In genomic region chr16:38700392-38701162, GRCm38 (mm10) we compare ENCODE assay signal across 12 mouse cellular contexts. TPM values are rescaled to one million over a fixed set of nuclear protein-coding genes. Genes with fewer than 3 reads are reported as not detected.
A peak's percentile ranks its signal among the peaks of the same experiment; 100 is the strongest.
DNase-seq lines count a peak whose midpoint lies in the region; ATAC-seq and TF ChIP-seq lines count a peak whose summit lies in the region.
"Had no signal": no experiment of that assay in that cellular context is flagged by ENCODE, and none has a peak within 500 bp of the region (broad histone marks: within the 10 kb centered on the region; RNA-seq: fewer than 3 reads in every experiment).

No protein-coding gene starts in this region.

- peak; percentile 14 to 58 for DNase-seq in lung, adult 18-20 months
- no peak for DNase-seq in lung, postnatal 4 days
- no peak for DNase-seq in frontal cortex, adult 2 months (ENCODE audit: extremely low spot score in 1 of 2, low spot score in 1 of 2)
- no peak for DNase-seq in adipocyte (ENCODE audit: low spot score)
- DNase-seq: cerebellum, adult 8-10 months; kidney, adult 9 months; thymus, postnatal 4 days had no signal

- H3K27ac ChIP-seq in heart, embryonic 11.5 days (ENCODE audit: low read depth, low read length), result 0 out of 2 replicates have a peak overlapping the region, but pooled peaks have one; percentile 11
- peak overlapping the region; percentile 38 for H3K27ac ChIP-seq in heart, embryonic 16.5 days (ENCODE audit: low read length)
- H3K27ac ChIP-seq: hindbrain, embryonic 15.5 days; liver, embryonic 14.5 days had no signal

- no peak overlapping the region for H3K4me2 ChIP-seq in heart, embryonic 11.5 days
- H3K4me2 ChIP-seq in heart, embryonic 16.5 days (ENCODE audit: low read depth, low read length), result 0 out of 2 replicates have a peak overlapping the region, but pooled peaks have one; percentile 8
- H3K4me2 ChIP-seq in myocyte (ENCODE audit: low read depth), result peak overlapping the region; percentile 19

- peaks cover 48% of the 10 kb centered on the region for H3K4me1 ChIP-seq in heart, embryonic 11.5 days (ENCODE audit: control insufficient read depth, insufficient read depth, low read length)
- peaks cover 51% of the 10 kb centered on the region for H3K4me1 ChIP-seq in heart, embryonic 16.5 days (ENCODE audit: control insufficient read depth, insufficient read depth, low read length)

- TF ChIP-seq POLR2A in myocyte (IDR thresholded peaks at IDR 0.05; ENCODE audit: insufficient read length, low read depth), result no peak

- no peak for ATAC-seq in heart, embryonic 11.5 days (replicated peaks; ENCODE audit: insufficient number of reproducible peaks, low FRiP score, low TSS enrichment)
- ATAC-seq in heart, embryonic 16.5 days (replicated peaks; ENCODE audit: extremely low read depth, insufficient read depth, low FRiP score), result no peak

- no peak overlapping the region for H3ac ChIP-seq in myocyte (ENCODE audit: control insufficient read depth, insufficient read length)

- H3K79me2 ChIP-seq in myocyte (ENCODE audit: control insufficient read depth, insufficient read depth), result peaks cover 91% of the 10 kb centered on the region

- H3K9me3 ChIP-seq in heart, embryonic 11.5 days (replicated peaks; ENCODE audit: control insufficient read depth, low read length), result no peaks in the 10 kb centered on the region
- no peaks in the 10 kb centered on the region for H3K9me3 ChIP-seq in heart, embryonic 16.5 days (replicated peaks; ENCODE audit: control insufficient read depth, low read length)
- H3K9me3 ChIP-seq: hindbrain, embryonic 15.5 days had no signal

- no peak overlapping the region for H3K9ac ChIP-seq in heart, embryonic 11.5 days (ENCODE audit: low read depth, low read length)
- H3K9ac ChIP-seq in heart, embryonic 16.5 days (ENCODE audit: low read length), result no peak overlapping the region
- H3K9ac ChIP-seq: hindbrain, embryonic 15.5 days; liver, embryonic 14.5 days had no signal

- H3K27me3 ChIP-seq in heart, embryonic 11.5 days (ENCODE audit: control insufficient read depth, insufficient read depth, low read length), result no peaks in the 10 kb centered on the region
- H3K27me3 ChIP-seq in heart, embryonic 16.5 days (ENCODE audit: control insufficient read depth, insufficient read depth, low read length), result no peaks in the 10 kb centered on the region
- H3K27me3 ChIP-seq in myocyte (ENCODE audit: control insufficient read depth, insufficient read depth, insufficient read length), result no peaks in the 10 kb centered on the region
- H3K27me3 ChIP-seq: hindbrain, embryonic 15.5 days had no signal

- 58% methylated on average over 16 of the region's 16 CpGs for WGBS in heart, embryonic 11.5 days (ENCODE audit: insufficient replicate concordance)
- WGBS in heart, embryonic 16.5 days, result 44% methylated on average over 16 of the region's 16 CpGs

- H3K4me3 ChIP-seq in heart, embryonic 11.5 days (ENCODE audit: low read depth, low read length), result no peak overlapping the region
- H3K4me3 ChIP-seq in heart, embryonic 16.5 days (ENCODE audit: low read length), result no peak overlapping the region
- H3K4me3 ChIP-seq in myocyte, result no peak overlapping the region
- H3K4me3 ChIP-seq: hindbrain, embryonic 15.5 days had no signal

- peaks cover 6% of the 10 kb centered on the region; the same call in 1 of the 2 replicates for H3K36me3 ChIP-seq in heart, embryonic 11.5 days (ENCODE audit: control insufficient read depth, insufficient read depth, low read length)
- H3K36me3 ChIP-seq in heart, embryonic 16.5 days (ENCODE audit: control insufficient read depth, insufficient read depth), result no peaks in the 10 kb centered on the region; the same call in 1 of the 2 replicates
- no peaks in the 10 kb centered on the region for H3K36me3 ChIP-seq in myocyte (ENCODE audit: control insufficient read depth, insufficient read depth)
- H3K36me3 ChIP-seq: hindbrain, embryonic 15.5 days had no signal

TF ChIP-seq in myocyte, 11 proteins besides CTCF, POLR2A, EP300 and RAD21:
- no peak for TF ChIP-seq REST (IDR thresholded peaks at IDR 0.05; ENCODE audit: insufficient read depth, insufficient read length)
- no peak for TF ChIP-seq MAX (IDR thresholded peaks at IDR 0.05; ENCODE audit: low read depth)
- TF ChIP-seq POLR2AphosphoS2 (IDR thresholded peaks at IDR 0.05; ENCODE audit: insufficient read length, low read depth), result no peak
- TF ChIP-seq MYOG (IDR thresholded peaks at IDR 0.05; ENCODE audit: control insufficient read depth in 1 of 3, insufficient read depth in 1 of 3, insufficient read length in 2 of 3, low read depth in 2 of 3), result no peak
- no peak for TF ChIP-seq TCF12 (IDR thresholded peaks at IDR 0.05; ENCODE audit: insufficient read depth, poor library complexity, severe bottlenecking)
- TF ChIP-seq MYOD1 (IDR thresholded peaks at IDR 0.05; ENCODE audit: control insufficient read depth in 1 of 3, insufficient read length in 2 of 3, low read depth in 2 of 3), result no peak
- TF ChIP-seq TCF3 (IDR thresholded peaks at IDR 0.05; ENCODE audit: insufficient read length, low read depth), result no peak
- TF ChIP-seq CEBPB (IDR thresholded peaks at IDR 0.05; ENCODE audit: insufficient read depth, poor library complexity, severe bottlenecking), result no peak
- TF ChIP-seq USF1 (IDR thresholded peaks at IDR 0.05; ENCODE audit: low read depth), result no peak
- no peak for TF ChIP-seq E2F4 (IDR thresholded peaks at IDR 0.05; ENCODE audit: insufficient read depth)
- no peak for TF ChIP-seq SRF (IDR thresholded peaks at IDR 0.05; ENCODE audit: control insufficient read depth, insufficient read length, low read depth)

RNA-seq across cellular contexts. Expression of gene Arhgap31, which starts 12.5 kb away (rescaled TPM):
- 33.9 and 35.8 TPM in 2 replicates for polyA plus RNA-seq in heart, embryonic 11.5 days (2014; fragmentation: Nextera tagmentation; extraction: Ambion mirVana)
- 38.0 and 42.0 TPM in 2 replicates for polyA plus RNA-seq in heart, embryonic 16.5 days (2015; fragmentation: Nextera tagmentation; extraction: Ambion mirVana)
- 5.8 TPM for polyA plus RNA-seq in myocyte (2012; fragmentation: generic; extraction: Trizol)
- polyA plus RNA-seq in frontal cortex, adult 2 months (2012; rRNA removed), result 12.1 and 12.3 TPM in 2 replicates

RNA-seq across cellular contexts. Expression of gene B4galt4, which starts 41.5 kb away (rescaled TPM):
- polyA plus RNA-seq in heart, embryonic 11.5 days (2014; fragmentation: Nextera tagmentation; extraction: Ambion mirVana), result 31.0 and 33.8 TPM in 2 replicates
- polyA plus RNA-seq in heart, embryonic 16.5 days (2015; fragmentation: Nextera tagmentation; extraction: Ambion mirVana), result 22.5 and 22.8 TPM in 2 replicates
- 6.6 TPM for polyA plus RNA-seq in myocyte (2012; fragmentation: generic; extraction: Trizol)
- polyA plus RNA-seq in frontal cortex, adult 2 months (2012; rRNA removed), result 21.4 and 22.1 TPM in 2 replicates

Comparison
In these comparisons a context has a peak if more than half of its experiments do, and no peak if none do; other contexts are left out.
1. DNase-seq: peak in lung, adult 18-20 months (2 of 2); none in lung, postnatal 4 days (0 of 2), frontal cortex, adult 2 months (0 of 2) and adipocyte (single experiment).